Mouse (Mus musculus) heart, postnatal 0 days (tissue): ENCODE measurements around the gene Galp. TPM values are rescaled to one million over a fixed set of nuclear protein-coding genes. Genes with fewer than 3 reads are reported as not detected.

Source experiments
- ATAC-seq: fragments of 200-750 bp; cut with Nextera tagmentation; 2 replicates; pipeline ENCODE4 v1.8.0; 2017; ENCODE audit warnings: low read depth, moderate number of reproducible peaks, moderate library complexity; ENCODE audit not compliant: insufficient read depth
- DNase-seq: peaks from one replicate; pipeline ENCODE4 v3.0.0-alpha.2; 2016; ENCODE audit warnings: low spot score
- H3K27ac ChIP-seq: fragments of 300-500 bp; sonication (generic); 2 replicates; pipeline ENCODE4 v1.5.1; 2014; ENCODE audit warnings: low read depth, mild to moderate bottlenecking
- H3K27me3 ChIP-seq: fragments of 300-500 bp; sonication (generic); 2 replicates; pipeline ENCODE4 v1.6.1; 2014; ENCODE audit warnings: low read length, mixed read lengths; ENCODE audit not compliant: control insufficient read depth, insufficient read depth
- H3K36me3 ChIP-seq: fragments of 300-500 bp; sonication (generic); replicated peaks from 2 replicates; pipeline ENCODE4 v1.6.1; 2014; ENCODE audit warnings: low read length, mixed read lengths; ENCODE audit not compliant: control insufficient read depth, insufficient read depth
- H3K4me1 ChIP-seq: fragments of 300-500 bp; sonication (generic); 2 replicates; pipeline ENCODE4 v1.6.1; 2014; ENCODE audit warnings: antibody characterized with exemption; ENCODE audit not compliant: control insufficient read depth, insufficient read depth
- H3K4me2 ChIP-seq: fragments of 300-500 bp; sonication (generic); 2 replicates; pipeline ENCODE4 v1.6.1; 2014; ENCODE audit warnings: low read depth, mild to moderate bottlenecking, low read length, moderate library complexity
- H3K4me3 ChIP-seq: fragments of 300-500 bp; sonication (generic); 2 replicates; pipeline ENCODE4 v1.5.1; 2014; ENCODE audit warnings: low read depth, low read length
- H3K9ac ChIP-seq: fragments of 300-500 bp; sonication (generic); replicated peaks from 2 replicates; pipeline ENCODE4 v1.6.1; 2014; ENCODE audit warnings: low read depth, low read length, mixed read lengths
- H3K9me3 ChIP-seq: fragments of 300-500 bp; sonication (generic); replicated peaks from 2 replicates; pipeline ENCODE4 v1.6.1; 2016; ENCODE audit warnings: low read length; ENCODE audit not compliant: control insufficient read depth
- CTCF ChIP-seq: IDR thresholded peaks from 2 replicates; pipeline ENCODE4 v1.5.1; 2016; ENCODE audit warnings: antibody characterized with exemption, control low read depth, low read depth
- EP300 ChIP-seq: IDR thresholded peaks from 2 replicates; pipeline ENCODE4 v1.6.1; 2016; ENCODE audit warnings: antibody characterized with exemption, low read depth
- WGBS: fragments of 180-500 bp; shearing (Covaris S2); extraction: QIAGEN DNeasy Blood & Tissue Kit; methylation state at CpG from one replicate; pipeline ENCODE4 v1.1.7; 2014; 5-methylcytosine and 5-hydroxymethylcytosine counted together
- polyA plus RNA-seq: library from polyadenylated mRNA; unstranded; fragments of >200 nt; fragmentation: Nextera tagmentation; extraction: Ambion mirVana; gene quantifications from 2 replicates; pipeline ENCODE4 v1.2.1, GENCODE M21; 2015
- total RNA-seq: library from RNA; depleted of rRNA; stranded (reverse); fragments of >200 nt; gene quantifications from 2 replicates; pipeline ENCODE4 v1.2.3, GENCODE M21; 2014; ENCODE audit warnings: low replicate concordance

The Galp gene
- total and polyA plus RNA-seq, 2 experiments from 2014 or later = not detected

DNA sequence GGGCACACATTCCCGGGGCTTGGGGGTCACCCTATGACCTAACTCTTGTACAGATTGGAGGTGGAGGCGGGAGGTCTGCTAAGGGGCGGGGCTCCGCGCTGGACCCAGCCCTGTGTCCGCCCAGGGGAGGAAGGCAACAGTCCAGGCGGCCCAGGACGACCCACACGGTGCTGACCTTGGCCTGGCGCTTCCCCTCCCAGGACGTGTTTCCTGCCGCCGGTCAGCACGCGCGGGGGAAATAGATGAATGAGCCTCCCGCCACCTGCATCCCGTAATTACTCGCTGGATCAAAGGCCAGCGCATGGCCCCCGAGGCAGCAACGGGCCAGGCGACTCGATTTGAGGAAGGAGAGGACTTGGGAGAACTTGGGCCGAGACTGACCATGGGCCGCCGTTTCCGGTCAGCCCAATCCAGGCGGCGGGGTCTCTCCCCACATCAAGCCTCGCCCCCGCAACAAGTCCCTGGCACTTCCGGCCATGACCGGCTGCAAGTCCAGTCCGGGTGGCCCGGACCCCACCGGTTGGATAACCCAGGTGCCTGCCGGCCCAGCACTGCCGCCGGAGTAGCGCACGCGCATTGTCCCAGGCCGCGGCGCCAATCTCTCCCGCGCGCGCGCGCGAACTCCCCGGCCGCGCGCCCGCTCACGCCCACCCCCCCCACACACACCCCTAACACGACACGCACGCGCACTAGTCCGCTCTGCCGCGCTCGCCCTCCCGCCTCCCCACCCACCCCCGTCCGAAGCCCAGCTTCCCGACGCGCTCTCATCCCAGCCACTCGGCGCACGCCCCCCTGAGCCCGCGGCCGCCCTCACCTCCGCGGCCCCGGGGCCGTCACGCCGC, 41.6 kb upstream of the Galp start:
- WGBS = under 1% methylated on average over 77 of the region's 85 CpGs
- TF ChIP-seq EP300 (no peak), CTCF (no peak)
- ATAC-seq = peak; percentile 70

DNA sequence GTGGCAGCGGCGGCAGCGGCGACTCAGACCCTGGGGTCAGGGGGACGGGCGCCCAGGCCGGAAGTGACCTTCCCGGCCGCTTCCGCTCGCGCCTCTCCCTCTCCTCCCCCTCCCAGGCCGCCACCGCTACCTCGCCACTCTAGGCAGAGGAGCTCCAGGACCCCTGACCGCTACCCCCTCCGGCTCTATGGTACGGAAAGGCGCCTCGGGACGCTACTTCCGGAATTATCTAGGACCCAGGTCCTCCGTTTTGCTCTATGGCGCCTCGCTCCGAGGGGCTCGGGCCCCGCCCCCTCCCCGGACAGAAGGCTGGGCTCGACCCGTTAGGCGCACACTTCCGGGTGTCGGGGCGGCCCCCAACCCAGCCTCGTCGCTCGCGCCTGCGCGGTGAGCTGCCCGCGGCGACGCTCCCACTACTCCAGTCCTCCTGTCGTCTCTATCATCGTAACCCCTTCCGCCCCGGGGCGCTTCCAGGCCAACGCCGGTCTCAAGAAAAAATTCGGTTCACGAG, 40.9 kb upstream of the Galp start, which contains the start of gene Zfp787:
TSS of gene Zfp787 (minus strand) at position 97 of the 511 bp plus-strand sequence.
- under 1% methylated on average over 50 of the region's 54 CpGs for WGBS
- H3K36me3 ChIP-seq = no peaks in the 10 kb centered on the region
- no peaks in the 10 kb centered on the region for H3K9me3 ChIP-seq
- peaks cover 46% of the 10 kb centered on the region for H3K4me1 ChIP-seq
- peak; percentile 93 for TF ChIP-seq EP300
- TF ChIP-seq CTCF = no peak
- peak within 1 kb of the TSS; percentile 94 for H3K27ac ChIP-seq
- ATAC-seq = peak; percentile 92
- peak within 1 kb of the TSS; percentile 66 for H3K4me2 ChIP-seq
- H3K4me3 ChIP-seq = peak within 1 kb of the TSS; percentile 77
- peak within 1 kb of the TSS; percentile 88 for H3K9ac ChIP-seq
- DNase-seq = peak; percentile 96
- no peaks in the 10 kb centered on the region for H3K27me3 ChIP-seq

More for the DNA sequence above, 41.6 kb upstream of the Galp start:
- H3K27ac ChIP-seq = peak overlapping the region; percentile 94
- H3K27me3 ChIP-seq = no peaks in the 10 kb centered on the region
- H3K36me3 ChIP-seq = no peaks in the 10 kb centered on the region
- H3K9ac ChIP-seq = peak overlapping the region; percentile 88
- peaks cover 51% of the 10 kb centered on the region for H3K4me1 ChIP-seq
- peak overlapping the region; percentile 77 for H3K4me3 ChIP-seq
- peak overlapping the region; percentile 66 for H3K4me2 ChIP-seq
- no peaks in the 10 kb centered on the region for H3K9me3 ChIP-seq
- peak; percentile 82 for DNase-seq

DNA sequence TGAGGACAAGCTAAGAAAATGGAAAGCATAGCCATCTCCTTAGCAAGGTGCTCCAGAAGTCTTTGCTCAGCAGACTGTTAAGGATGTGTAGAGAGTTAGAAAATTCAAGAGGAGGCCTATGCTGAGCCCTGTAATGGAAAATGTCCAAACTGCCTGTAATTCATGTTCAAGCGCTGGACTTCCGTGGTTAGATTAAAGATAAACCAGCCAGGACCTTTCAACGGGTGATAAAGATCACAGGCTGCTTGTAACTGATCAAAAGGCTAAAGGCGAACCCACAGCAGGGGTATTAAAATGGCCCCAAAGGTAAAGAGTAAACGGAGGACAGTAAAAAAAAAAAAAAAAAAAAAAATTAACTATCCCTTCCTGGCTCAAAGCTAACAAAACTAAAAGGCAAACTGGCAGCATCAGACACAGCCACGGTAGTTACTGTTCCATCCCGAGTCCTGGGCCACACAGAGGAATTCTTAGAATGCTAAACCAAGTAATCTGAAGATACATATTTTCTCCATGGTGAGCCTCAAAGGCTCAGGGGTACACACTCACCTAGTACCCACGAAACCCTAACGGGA, 39.9 kb upstream of the Galp start:
- TF ChIP-seq CTCF = no peak
- DNase-seq (no peak), ATAC-seq (no peak)
- no peaks in the 10 kb centered on the region for H3K27me3 ChIP-seq
- WGBS = 44% methylated on average over 9 of the region's 9 CpGs
- H3K4me2 ChIP-seq = peak overlapping the region; percentile 66
- H3K36me3 ChIP-seq = no peaks in the 10 kb centered on the region
- peak overlapping the region; percentile 88; the same call in 1 of the 2 replicates for H3K9ac ChIP-seq
- H3K27ac ChIP-seq = peak overlapping the region; percentile 94
- H3K4me1 ChIP-seq = peaks cover 36% of the 10 kb centered on the region
- peak overlapping the region; percentile 77; the same call in 1 of the 2 replicates for H3K4me3 ChIP-seq
- H3K9me3 ChIP-seq = no peaks in the 10 kb centered on the region

DNA sequence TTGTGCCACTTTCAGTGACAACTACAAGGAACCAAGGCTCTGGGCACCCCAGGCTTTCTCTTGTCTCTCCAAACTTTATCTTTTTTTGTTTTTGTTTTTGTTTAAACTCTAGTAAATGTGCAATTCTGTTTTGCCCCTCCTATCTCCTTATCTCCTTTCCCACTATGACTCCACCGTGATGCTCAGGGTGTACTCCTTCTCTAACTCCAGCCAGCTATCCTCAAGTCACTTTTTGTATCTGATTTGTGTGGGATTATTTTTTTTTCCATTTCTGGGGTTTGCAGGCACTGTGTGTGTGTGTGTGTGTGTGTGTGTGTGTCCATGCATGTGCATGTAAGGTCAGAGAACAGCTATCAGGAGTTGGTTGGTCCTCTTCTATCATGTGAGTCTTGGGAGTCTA, 39.4 kb upstream of the Galp start:
- no peak for DNase-seq
- Histone ChIP-seq H3K4me1 (peaks cover 31% of the 10 kb centered on the region), H3K9me3 (no peaks in the 10 kb centered on the region), H3K27me3 (no peaks in the 10 kb centered on the region), H3K4me3 (no peak overlapping the region), H3K27ac (no peak overlapping the region), H3K4me2 (no peak overlapping the region), H3K9ac (no peak overlapping the region), H3K36me3 (no peaks in the 10 kb centered on the region)
- TF ChIP-seq CTCF (no peak), EP300 (no peak)
- WGBS = 47% methylated on average over 1 of the region's 1 CpGs
- ATAC-seq = no peak

DNA sequence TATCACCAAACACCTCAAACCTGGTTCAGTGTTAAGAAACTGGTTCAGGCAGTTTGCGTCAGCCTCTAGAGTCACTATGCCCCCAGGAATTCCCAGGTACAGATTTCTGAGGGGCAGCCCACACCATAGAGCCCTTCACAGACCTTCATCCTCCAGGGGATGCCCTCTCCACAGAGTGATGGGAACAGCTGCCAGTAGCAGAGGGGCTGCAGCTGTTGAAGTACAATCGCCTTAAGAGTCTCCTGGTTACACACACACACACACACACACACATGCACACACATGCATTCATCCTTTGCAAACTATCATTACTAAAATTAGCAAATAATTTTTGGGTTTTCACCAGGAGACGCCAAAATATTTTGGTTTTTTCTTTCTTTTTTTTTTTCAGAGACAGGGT, 37.3 kb upstream of the Galp start:
- H3K4me3 ChIP-seq = no peak overlapping the region
- peaks cover 10% of the 10 kb centered on the region; the same call in 1 of the 2 replicates for H3K4me1 ChIP-seq
- H3K27me3 ChIP-seq = no peaks in the 10 kb centered on the region
- no peak overlapping the region for H3K9ac ChIP-seq
- no peaks in the 10 kb centered on the region for H3K9me3 ChIP-seq
- no peaks in the 10 kb centered on the region for H3K36me3 ChIP-seq
- no peak overlapping the region for H3K4me2 ChIP-seq
- DNase-seq = no peak
- no peak overlapping the region for H3K27ac ChIP-seq
- 83% methylated on average over 3 of the region's 3 CpGs for WGBS
- no peak for ATAC-seq
- no peak for TF ChIP-seq EP300
- TF ChIP-seq CTCF = no peak
